Mouse (Mus musculus) gastrocnemius, adult 18-20 months (tissue): ENCODE measurements at regions not wholly inside any gene's neighbourhood (a gene's known extent, or its start where the extent isn't known, plus 50 kb on each side); places are given as distances from the start of the nearest gene placed in this dataset.

Source experiments
- DNase-seq: peaks from one replicate; pipeline ENCODE4 v3.0.0; 2021; ENCODE audit warnings: low spot score

DNA sequence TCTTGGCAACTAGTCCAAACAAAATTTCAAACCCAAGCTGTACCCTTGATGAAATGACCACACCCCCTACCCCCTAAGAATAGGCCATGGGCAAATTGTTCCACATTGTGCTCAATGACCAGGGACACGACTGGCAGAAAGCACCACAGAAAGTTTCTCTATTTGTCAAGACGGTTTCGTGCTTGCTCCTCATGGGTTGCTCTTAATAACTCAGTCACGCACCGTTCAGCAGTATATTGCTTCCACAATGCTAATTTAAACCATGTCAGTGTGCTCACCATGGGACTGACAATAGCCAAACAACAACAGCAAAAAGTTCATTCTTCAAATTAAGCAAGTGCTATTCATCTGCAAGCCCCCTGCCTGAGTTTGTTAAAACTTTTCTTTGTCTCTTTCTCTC lies 444.6 kb downstream of the Wdr11 start:
- no peak for DNase-seq

DNA sequence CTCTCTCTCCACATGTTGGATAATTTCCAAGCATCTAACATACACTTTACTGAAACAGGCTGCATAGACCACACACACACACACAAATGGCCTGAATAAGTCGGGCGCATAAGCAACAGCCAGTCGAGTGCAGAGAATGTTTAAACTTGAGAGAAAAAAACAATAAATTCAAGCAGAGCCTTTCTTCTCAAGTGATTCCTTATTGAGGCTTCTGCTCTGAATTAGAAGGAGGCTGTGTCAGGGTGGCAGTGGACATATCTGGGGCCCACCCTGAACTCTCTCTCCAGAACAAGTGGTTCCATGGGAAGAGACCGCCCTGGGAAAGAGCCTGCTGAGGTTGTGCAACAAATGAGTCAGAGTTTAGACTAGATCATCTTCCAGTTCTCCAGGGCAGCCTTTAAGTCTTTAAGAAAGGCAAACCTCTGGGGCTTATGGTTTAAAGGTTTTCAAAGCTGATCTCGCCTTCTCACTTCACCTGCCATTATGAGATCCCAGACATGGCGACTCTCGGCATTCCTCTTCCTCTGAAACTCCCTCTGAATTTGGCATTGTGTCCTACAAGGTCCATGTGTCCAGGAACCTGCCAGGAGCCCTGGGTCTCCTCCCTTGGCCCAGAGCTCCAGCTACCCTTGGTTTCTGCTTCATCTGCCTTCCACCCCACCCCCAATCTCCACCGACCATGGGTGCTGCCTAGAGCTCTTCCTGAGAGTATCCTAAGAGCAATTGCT lies 445.3 kb downstream of the Wdr11 start:
- DNase-seq = peak; percentile 47

DNA sequence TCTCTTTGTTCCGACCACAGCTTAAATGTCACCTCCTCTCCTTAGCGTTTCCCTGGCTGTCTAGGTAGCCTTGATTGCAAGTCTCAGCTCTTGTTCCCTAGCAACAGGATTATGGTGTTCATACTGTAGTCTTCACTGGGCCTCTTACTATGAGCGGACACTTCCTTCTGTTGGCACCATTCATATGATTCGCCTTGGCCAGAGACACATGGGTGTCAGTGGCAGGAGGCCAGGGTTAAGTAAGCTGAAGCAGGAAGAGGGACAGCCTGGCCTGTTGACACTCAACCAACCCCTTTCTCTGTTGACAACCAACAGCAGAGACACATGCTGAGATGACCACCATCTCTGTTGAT lies 445.9 kb downstream of the Wdr11 start:
- DNase-seq = peak; percentile 6

DNA sequence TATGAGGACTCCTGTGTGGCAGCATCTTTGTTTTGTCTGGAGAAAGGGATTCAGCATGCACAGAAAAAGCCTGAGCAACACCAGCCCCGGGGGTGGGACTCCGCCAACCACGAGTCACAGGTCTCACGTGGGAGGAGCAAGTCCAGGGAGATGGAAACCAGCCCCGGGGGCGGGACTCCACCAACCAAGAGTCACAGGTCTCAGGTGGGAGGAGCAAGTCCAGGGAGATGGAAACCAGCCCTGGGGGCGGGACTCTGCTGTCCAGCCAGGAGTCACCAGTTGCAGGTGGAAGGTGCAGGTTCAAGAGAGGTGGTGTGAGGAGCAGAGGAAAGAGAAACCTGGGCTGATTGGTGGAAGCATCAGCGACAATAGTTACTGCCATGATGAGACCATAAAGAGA lies 448.9 kb downstream of the Wdr11 start:
- no peak for DNase-seq

DNA sequence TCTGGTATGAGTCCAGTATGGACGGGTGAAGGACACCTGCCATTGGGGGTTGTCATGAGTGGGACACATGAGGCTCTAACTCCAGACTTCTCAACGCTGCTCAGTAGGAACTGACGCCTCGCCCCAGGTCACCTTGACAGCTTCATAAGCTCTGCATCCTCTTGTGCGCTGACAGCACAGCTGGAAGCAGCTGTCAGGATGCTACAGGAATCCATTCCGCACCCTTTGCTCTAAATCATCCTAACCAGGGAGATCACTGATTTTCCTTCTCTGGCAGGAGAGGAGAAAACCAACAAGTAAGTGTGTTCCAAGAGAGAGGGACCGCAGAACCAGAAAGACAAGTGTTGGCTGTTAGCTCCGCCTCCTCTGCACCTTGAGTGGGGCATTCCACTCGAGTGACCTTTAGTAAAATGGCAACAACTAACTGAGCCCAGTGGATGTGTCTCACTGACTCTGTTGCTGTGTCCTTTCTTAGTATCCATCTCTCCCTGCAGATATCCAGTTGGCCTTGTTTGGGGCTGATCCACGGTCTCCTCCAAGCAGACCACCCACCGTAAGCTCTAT lies 449.8 kb downstream of the Wdr11 start:
- no peak for DNase-seq

DNA sequence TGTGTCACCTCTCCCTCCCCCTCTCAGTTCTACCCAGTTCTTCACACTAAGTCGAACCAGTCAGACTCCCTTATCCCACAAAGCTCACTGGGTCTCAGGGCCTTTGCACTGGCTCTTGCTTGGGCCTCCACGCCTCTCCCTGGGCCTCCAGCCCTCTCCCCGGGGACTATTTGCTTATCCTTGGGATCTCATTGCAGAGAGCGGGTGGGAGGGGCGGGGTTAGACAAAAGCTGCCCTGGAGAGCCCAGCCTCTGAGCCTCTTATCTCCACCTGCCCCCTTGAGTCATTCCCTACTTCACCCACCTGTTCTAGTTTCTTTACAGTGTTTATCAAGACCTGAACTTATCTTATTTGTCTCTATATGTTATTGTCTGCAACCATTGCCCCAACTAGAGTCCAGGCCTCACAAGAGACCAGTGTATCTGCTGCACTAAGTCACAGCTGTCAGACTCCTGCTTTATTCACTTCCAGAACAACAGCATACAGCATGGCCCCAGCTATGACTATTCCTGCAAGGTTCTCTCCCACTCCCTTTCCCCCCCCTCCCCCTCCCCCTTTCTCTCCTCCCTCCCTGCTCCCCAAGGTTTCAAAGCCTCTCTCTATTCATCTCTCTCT lies 450.7 kb downstream of the Wdr11 start:
- no peak for DNase-seq

DNA sequence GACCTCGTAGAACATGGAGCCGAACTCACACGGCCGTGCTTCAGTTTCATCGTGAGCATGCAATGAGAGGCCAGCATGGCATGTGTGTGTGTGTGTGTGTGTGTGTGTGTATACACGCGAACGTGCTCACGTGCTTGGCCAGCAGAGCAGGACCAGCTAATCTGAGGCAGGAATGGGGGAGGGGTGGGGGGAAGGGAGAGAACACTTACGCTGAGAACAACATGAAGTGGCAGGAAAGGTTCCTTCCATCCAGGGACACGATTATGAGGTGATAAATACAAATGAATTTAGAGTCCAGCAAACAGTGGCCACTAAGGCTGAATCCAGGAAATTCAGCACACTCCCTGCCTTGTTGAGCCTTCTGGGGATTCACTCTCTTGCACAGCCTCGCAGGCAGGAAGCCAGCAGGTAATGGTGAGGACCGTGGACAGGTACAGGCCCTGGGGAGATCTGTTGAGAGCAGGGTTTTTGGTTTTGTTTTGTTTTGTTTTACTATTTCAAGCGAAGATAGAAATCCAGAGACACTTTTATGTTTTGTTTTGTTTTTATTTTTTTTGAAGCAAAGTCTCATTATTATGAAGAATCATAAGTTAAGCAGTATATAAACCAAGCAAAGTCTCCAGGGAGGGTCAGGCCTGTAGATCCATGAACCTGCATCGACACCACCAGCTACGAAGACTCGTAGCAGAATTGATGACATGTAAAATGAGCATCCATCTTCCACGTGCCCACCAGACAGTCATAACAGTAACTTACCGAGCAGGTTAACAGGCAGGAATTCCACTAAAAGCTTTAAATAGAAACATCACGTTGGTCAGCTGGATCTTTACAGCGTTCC lies 452.0 kb downstream of the Wdr11 start:
- DNase-seq = no peak

DNA sequence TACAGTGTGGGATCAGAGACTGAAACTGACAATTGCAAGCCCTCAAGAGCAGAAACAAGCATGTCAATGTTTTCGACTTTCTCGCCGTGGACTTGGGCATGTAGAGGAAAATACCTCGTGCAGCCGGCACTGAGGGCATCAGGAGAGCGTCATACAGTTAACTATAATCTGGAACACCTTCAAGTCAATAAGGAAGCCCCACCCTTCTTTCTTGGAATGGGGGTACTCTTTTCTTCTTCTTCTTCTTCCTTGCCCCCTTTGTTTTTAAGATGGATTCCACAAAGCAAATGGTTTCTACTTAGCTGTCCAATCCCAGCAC lies 452.5 kb downstream of the Wdr11 start:
- DNase-seq = no peak

DNA sequence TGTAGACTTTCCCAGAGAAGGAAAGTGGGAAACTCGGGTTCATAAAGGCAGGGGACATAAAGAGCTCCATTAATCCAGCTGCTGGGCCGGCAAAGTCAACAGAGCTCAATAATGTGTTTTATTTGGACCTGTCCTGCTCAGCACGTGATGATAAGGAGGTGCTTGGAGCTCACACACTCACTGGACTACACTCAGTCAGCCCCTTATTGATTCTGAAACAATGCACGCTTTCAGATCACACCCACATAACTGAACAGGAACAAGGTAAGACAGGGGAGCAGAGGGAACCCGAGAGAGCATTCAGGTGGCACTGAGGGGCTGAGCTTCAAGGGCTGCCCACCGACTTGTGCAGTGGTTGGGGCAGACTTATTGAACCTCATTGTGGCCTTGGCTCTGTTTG lies 452.9 kb downstream of the Wdr11 start:
- no peak for DNase-seq

DNA sequence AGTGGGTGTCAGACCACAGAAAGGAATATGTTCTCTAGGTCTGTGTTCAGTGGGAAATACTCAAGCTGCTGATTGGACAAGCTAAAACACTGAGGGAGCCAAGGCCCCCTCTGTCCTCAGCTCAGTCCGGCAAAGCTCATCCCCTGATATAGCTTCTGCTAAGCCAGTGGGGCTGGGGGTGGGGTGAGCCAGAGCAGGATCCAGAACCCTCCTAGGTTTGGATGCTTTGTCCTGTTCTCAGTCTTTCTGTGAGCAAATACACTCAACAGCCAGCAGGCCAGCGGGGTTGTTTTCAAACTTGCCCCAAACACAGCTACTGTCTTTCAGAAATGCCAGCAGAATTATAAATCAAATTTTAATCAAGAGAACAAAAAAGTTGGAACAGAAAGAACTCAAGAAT lies 454.4 kb downstream of the Wdr11 start:
- no peak for DNase-seq

DNA sequence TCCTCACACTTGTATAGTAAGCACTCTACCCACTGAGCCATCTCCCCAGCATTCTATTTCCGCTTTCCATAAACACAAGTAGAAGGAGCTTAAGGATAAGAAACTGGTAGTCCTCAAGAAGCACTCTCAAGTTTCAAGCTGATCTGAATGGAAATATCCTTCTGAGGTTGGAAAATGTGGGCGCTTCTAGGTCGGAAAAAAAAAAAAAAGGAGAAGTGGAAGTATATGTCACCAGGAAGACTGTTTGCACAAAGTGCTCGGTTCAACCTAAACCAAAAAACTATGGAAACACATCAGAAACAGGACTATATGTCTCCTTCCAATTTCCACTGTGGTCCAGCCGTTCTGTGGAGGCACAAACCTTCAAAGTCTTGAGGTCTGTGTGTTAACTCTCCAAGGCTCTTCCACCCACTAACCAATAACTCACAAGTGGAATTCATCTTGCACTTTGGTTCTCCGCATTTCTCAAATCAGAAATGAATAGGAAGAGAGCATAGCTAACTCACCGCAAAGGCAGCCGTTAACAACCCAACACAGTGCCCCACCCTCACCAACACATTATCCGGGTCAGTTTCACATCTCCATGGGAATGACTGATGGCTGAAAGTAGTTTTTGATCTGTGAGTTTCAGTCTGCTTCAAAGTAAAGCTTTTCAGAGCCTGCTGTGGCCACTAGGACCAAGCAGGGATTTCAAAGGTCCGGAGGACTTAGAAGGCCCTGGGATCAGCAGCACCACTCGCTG lies 455.8 kb downstream of the Wdr11 start:
- no peak for DNase-seq

DNA sequence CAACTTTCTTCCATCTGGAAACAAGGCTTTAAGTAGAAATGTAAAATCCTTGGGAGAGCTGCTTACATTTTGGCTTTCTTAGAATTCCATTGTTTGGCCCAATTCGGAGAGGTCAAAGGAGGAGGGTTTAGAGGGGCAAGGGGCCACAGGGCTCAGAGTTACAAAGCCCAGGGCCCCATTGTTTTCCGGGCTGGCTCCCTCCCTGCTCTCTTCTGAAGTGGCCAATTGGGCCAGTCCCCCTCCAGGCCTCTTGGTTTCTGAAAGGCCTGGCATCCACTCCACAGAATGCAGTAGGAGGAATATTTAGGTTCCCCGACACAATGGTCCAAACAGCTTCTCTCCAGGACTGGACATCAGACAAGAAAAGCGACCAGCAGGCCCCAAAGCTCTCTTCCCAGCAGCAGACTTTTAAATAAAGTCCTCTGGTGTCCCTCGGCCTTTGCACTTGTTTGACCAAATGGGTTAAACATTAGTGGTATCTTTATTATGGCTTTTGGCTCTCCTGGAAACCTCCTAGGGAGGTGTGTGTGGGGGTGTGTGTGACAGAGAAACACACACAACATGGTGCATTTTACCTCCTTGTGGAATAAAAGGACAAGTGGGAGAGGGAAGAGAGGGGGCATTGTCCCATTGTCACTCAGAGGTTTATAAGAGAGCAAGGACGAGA lies 456.6 kb downstream of the Wdr11 start:
- DNase-seq = no peak

DNA sequence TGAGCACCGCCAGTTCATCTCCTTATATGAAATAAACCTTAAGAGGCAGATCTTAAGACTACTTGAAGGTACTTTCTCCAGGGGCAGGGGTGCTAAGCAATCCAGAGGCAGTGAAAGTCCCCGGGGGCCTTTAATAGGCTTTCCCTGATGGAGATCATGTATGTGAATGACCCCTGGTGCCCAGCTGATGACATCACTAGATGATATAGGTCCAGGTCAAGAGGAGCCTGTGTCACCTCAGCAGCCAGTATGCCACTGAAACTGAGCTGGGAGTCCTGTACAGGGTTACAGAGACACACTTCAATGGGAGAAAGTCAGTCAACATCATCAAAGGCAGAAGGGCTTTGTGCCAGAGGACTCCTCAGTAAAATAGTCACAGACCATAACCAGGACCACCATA lies 457.8 kb downstream of the Wdr11 start:
- DNase-seq = no peak

DNA sequence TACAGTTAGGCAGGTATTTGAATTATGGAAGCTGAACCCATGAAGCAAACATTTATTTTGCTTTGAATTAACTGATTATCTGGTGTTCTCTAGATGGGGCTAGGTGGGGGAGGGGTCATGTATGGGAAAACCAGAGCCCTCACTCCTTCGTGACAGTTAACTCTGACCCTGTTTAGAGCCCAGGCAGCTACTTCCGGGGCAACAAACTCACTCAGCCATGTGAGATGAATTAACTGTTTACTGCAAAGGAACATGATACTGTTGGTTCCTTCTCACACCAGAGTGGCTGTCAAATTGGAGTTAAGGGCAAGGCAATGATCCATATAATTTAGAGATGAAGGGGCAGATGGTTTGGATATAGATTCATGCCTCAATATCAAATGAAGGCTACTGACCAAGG lies 458.5 kb downstream of the Wdr11 start:
- DNase-seq = no peak

DNA sequence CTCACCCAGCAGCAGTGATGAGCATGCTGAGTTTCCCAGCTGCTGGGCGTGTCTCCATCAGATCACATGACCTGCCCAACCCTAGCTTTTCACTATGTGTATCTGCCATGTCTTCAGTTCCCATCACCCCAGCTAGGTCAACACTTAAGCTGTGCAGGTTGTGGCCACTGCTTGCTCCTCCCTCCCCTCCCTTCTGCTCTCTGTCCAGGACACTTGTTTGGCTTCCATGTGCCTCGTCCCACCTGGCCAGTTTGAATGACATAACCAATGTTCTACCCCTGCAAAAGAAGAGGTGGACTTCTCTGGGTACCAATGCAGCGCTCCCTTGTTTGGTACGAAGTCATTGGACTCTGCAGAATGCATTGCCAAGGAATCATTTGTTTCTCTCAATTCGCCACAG lies 460.7 kb downstream of the Wdr11 start:
- DNase-seq = no peak

DNA sequence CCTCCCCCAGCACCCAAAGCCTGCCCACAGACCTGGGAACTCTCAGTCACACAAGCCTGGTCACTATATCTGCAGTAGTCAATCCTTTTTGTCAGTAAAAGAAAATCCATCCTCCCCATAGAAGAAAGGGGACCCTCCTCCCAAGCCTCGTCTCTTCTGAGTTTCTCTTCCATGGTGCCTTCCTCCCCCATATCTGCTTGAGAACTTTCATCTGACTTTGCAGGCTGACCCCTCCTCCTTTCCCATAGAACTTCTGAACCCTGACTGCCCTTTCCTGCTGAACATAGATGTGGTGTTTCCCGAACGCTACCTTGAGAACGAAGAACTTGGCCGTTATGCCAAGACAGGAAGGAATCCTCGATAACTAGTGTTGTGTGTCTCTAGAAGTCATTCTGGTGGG lies 462.5 kb downstream of the Ate1 start:
- no peak for DNase-seq

DNA sequence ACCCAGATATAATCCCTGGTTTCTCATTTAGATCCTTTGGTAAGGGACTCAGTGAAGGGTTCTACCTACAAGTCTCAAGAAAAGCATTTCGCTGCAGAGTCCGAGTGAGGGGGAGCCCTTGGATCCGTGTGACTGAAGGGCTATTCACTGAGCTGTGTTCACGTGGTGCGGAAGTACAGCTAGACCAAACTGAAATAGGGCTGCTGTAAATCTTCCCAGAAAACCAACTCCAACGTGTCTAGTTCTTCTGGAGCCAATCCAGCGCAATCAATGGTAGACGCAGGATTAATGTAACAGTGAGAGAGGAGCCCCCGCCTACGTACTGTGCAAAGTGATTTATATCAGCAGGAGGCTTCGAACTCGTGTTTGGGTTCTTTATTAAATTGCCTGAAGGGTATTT lies 461.9 kb downstream of the Ate1 start:
- no peak for DNase-seq

DNA sequence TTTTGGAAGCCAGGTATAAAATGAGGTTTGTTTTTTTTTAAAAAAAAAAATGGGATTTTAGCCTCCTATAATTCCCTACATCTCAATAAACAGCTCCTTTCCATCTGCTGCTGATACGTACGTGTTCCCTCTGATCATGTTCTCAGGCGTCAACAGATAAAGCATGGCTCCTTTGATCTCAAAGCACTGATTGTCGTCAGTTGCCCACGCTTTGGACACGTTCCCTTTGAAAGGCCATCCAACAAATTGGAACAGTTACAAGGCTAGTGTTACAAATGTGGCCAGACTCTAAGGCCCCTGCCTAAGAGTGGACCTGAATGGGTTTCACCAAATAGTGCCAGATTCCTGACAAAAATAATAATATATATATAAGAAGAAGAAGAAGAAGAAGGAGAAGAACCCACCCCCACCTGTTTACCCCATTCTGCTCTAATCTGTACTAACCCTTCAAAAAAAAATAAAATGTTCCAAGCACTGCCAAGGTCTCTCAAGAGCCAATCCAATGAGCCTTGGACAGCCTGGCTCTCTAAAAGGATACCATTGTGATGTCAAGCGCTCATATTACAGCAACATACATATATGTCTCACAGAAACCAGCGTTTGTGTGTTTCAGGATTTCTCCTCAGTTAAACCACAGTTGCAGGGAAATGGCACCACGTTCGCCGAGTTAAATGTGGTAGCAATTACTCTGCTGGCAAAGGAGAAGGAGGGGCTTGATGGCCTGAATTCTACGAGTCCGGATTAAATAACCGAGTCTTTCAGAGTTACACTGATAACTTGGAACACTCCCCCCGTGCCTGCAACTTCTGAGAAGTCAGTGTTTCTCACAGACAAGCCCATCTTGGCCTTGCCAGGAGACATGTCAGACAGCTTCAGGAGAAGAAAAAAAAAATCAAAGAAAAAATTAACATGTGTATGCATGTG lies 460.2 kb downstream of the Ate1 start:
- no peak for DNase-seq

DNA sequence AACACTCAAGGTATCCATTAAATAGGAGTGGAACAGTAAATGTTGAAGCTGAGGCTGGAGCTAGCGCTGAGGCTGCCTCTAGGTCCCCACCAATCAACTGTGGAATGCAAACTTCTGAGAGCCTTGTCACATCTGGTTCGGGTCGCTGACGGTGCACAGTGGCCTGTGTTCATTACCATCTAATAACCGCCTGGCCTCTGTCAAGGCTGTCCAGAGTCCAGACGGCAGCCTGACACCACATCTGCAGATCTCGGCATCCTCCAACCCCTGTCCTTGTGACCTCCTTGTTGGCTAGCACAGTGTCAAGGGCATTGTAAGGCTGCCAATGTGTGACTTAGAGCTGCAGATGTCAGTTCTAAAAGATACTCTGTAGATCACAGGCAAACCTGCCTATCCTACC lies 455.7 kb downstream of the Ate1 start:
- no peak for DNase-seq

DNA sequence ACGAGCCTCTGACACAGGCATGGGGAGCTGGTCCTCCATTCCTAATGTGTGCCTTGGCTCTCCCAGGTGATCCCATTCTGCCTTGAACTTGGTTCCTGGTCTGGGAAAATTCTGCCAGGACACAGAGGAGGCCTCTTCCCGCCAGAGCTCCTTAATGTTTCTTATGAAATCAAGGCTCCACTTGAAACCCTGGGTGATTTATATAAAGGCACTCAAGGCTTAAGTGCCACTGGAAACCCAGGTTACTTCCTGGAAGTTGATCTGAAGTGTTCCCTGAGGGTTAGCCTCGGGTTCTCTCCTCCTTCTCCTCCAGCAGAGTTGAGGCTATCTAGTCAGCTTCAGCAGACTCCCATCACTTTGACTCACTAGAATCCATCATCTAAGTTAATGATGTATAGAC lies 451.9 kb downstream of the Ate1 start:
- DNase-seq = no peak
